Mouse (Mus musculus) midbrain, embryonic 14.5 days (tissue): ENCODE results near the gene Mier2. TPM values are rescaled to one million over a fixed set of nuclear protein-coding genes. Genes with fewer than 3 reads are reported as not detected.

ENCODE experiments used
- ATAC-seq: fragments of 200-750 bp; cut with Nextera tagmentation; 2 replicates; pipeline ENCODE4 v1.8.0; 2017; ENCODE audit warnings: moderate number of reproducible peaks, moderate library complexity; ENCODE audit not compliant: low FRiP score, low TSS enrichment
- DNase-seq: peaks from one replicate; pipeline ENCODE4 v3.0.0-alpha.2; 2015
- H3K27ac ChIP-seq: fragments of 300-500 bp; sonication (generic); replicated peaks from 2 replicates; pipeline ENCODE4 v1.5.1; 2014; ENCODE audit warnings: mild to moderate bottlenecking, low read depth, low read length, moderate library complexity
- H3K27me3 ChIP-seq: fragments of 300-500 bp; sonication (generic); 2 replicates; pipeline ENCODE4 v1.6.1; 2014; ENCODE audit warnings: low read length, control low read depth, mixed read lengths; ENCODE audit not compliant: control insufficient read depth, insufficient read depth
- H3K36me3 ChIP-seq: fragments of 300-500 bp; sonication (generic); 2 replicates; pipeline ENCODE4 v1.6.1; 2014; ENCODE audit warnings: low read length, control low read depth; ENCODE audit not compliant: control insufficient read depth, insufficient read depth
- H3K4me1 ChIP-seq: fragments of 300-500 bp; sonication (generic); 2 replicates; pipeline ENCODE4 v1.6.1; 2014; ENCODE audit warnings: mild to moderate bottlenecking, antibody characterized with exemption, low read length, control low read depth; ENCODE audit not compliant: control insufficient read depth, insufficient read depth
- H3K4me2 ChIP-seq: fragments of 300-500 bp; sonication (generic); 2 replicates; pipeline ENCODE4 v1.6.1; 2014; ENCODE audit warnings: mild to moderate bottlenecking, low read length, moderate library complexity
- H3K4me3 ChIP-seq: fragments of 300-500 bp; sonication (generic); replicated peaks from 2 replicates; pipeline ENCODE4 v1.5.1; 2014; ENCODE audit warnings: low read depth, low read length
- H3K9ac ChIP-seq: fragments of 300-500 bp; sonication (generic); replicated peaks from 2 replicates; pipeline ENCODE4 v1.6.1; 2014; ENCODE audit warnings: mild to moderate bottlenecking, low read length, moderate library complexity
- H3K9me3 ChIP-seq: fragments of 300-500 bp; sonication (generic); 2 replicates; pipeline ENCODE4 v1.6.1; 2016; ENCODE audit warnings: low read length, control low read depth, mixed read lengths; ENCODE audit not compliant: control insufficient read depth
- WGBS: fragments of 180-500 bp; shearing (Covaris S2); extraction: QIAGEN DNeasy Blood & Tissue Kit; methylation state at CpG from one replicate; pipeline ENCODE4 v1.1.7; 2014; 5-methylcytosine and 5-hydroxymethylcytosine counted together
- polyA plus RNA-seq: library from polyadenylated mRNA; unstranded; fragments of >200 nt; fragmentation: Nextera tagmentation; extraction: Ambion mirVana; gene quantifications from 2 replicates; pipeline ENCODE4 v1.2.1, GENCODE M21; 2014

Gene Mier2
- polyA plus RNA-seq, 1 experiment from 2014 or later, result 48.8 TPM

- peaks cover 66% of the 10 kb centered on the region for H3K36me3 ChIP-seq
- peaks cover 11% of the 10 kb centered on the region for H3K4me1 ChIP-seq
Observed at GRCm38 (mm10) chr10:79548971-79549723, 5.9 kb downstream of the Mier2 start.

GRCm38 (mm10) chr10:79548546-79548945 is 6.5 kb downstream of the Mier2 start:
- peaks cover 72% of the 10 kb centered on the region for H3K36me3 ChIP-seq
- no peaks in the 10 kb centered on the region for H3K9me3 ChIP-seq
- WGBS, result 97% methylated on average over 5 of the region's 5 CpGs
- H3K4me2 ChIP-seq, result no peak overlapping the region
- ATAC-seq, result no peak
- no peak overlapping the region for H3K4me3 ChIP-seq
- H3K27ac ChIP-seq, result no peak overlapping the region
- H3K4me1 ChIP-seq, result peaks cover 5% of the 10 kb centered on the region
- H3K9ac ChIP-seq, result no peak overlapping the region
- DNase-seq, result no peak
- no peaks in the 10 kb centered on the region for H3K27me3 ChIP-seq

More at GRCm38 (mm10) chr10:79548971-79549723, 5.9 kb downstream of the Mier2 start:
- Histone ChIP-seq H3K4me2 (no peak overlapping the region), H3K4me3 (no peak overlapping the region), H3K27ac (no peak overlapping the region), H3K9me3 (no peaks in the 10 kb centered on the region), H3K27me3 (no peaks in the 10 kb centered on the region), H3K9ac (no peak overlapping the region)
- WGBS, result 97% methylated on average over 18 of the region's 18 CpGs
- DNase-seq, result no peak
- no peak for ATAC-seq

GRCm38 (mm10) chr10:79547148-79547675 is 7.8 kb downstream of the Mier2 start:
- Histone ChIP-seq H3K27ac (no peak overlapping the region), H3K4me1 (no peaks in the 10 kb centered on the region), H3K36me3 (peaks cover 85% of the 10 kb centered on the region), H3K4me3 (no peak overlapping the region), H3K27me3 (no peaks in the 10 kb centered on the region), H3K9ac (no peak overlapping the region), H3K9me3 (no peaks in the 10 kb centered on the region), H3K4me2 (no peak overlapping the region)
- ATAC-seq (no peak), DNase-seq (no peak)
- whole genome bisulfite sequencing, result 85% methylated on average over 5 of the region's 5 CpGs

GRCm38 (mm10) chr10:79546483-79546882 is 8.5 kb downstream of the Mier2 start:
- H3K36me3 ChIP-seq, result peaks cover 93% of the 10 kb centered on the region
- no peak overlapping the region for H3K4me3 ChIP-seq
- H3K9ac ChIP-seq, result no peak overlapping the region
- no peak for DNase-seq
- no peak overlapping the region for H3K4me2 ChIP-seq
- H3K4me1 ChIP-seq, result no peaks in the 10 kb centered on the region
- H3K27me3 ChIP-seq, result no peaks in the 10 kb centered on the region
- H3K27ac ChIP-seq, result no peak overlapping the region
- ATAC-seq, result no peak
- H3K9me3 ChIP-seq, result no peaks in the 10 kb centered on the region
- WGBS, result 93% methylated on average over 11 of the region's 11 CpGs

GRCm38 (mm10) chr10:79545891-79546290 is 9.1 kb downstream of the Mier2 start:
- Histone ChIP-seq H3K9me3 (no peaks in the 10 kb centered on the region), H3K36me3 (peaks cover 98% of the 10 kb centered on the region), H3K27me3 (no peaks in the 10 kb centered on the region), H3K4me1 (no peaks in the 10 kb centered on the region), H3K4me2 (no peak overlapping the region), H3K9ac (no peak overlapping the region), H3K27ac (no peak overlapping the region), H3K4me3 (no peak overlapping the region)
- WGBS, result 92% methylated on average over 12 of the region's 12 CpGs
- DNase-seq (no peak), ATAC-seq (no peak)

GRCm38 (mm10) chr10:79544631-79545030 is 10.4 kb downstream of the Mier2 start:
- DNase-seq (no peak), ATAC-seq (no peak)
- H3K36me3 ChIP-seq, result peaks cover 100% of the 10 kb centered on the region
- no peak overlapping the region for H3K4me2 ChIP-seq
- H3K27me3 ChIP-seq, result no peaks in the 10 kb centered on the region
- H3K9ac ChIP-seq, result no peak overlapping the region
- no peaks in the 10 kb centered on the region for H3K9me3 ChIP-seq
- H3K27ac ChIP-seq, result no peak overlapping the region
- H3K4me1 ChIP-seq, result no peaks in the 10 kb centered on the region
- WGBS, result 96% methylated on average over 5 of the region's 5 CpGs
- H3K4me3 ChIP-seq, result no peak overlapping the region

- Histone ChIP-seq H3K27ac (no peak overlapping the region), H3K36me3 (peaks cover 100% of the 10 kb centered on the region), H3K4me3 (no peak overlapping the region), H3K27me3 (no peaks in the 10 kb centered on the region), H3K9me3 (no peaks in the 10 kb centered on the region), H3K4me2 (no peak overlapping the region), H3K4me1 (no peaks in the 10 kb centered on the region), H3K9ac (no peak overlapping the region)
- DNase-seq (no peak), ATAC-seq (no peak)
- 88% methylated on average over 9 of the region's 9 CpGs for WGBS
Observed at GRCm38 (mm10) chr10:79543884-79544597, 11.0 kb downstream of the Mier2 start.

GRCm38 (mm10) chr10:79542171-79542570 is 12.8 kb downstream of the Mier2 start:
- H3K4me1 ChIP-seq, result no peaks in the 10 kb centered on the region
- H3K27me3 ChIP-seq, result no peaks in the 10 kb centered on the region
- H3K9ac ChIP-seq, result no peak overlapping the region
- no peak overlapping the region for H3K4me3 ChIP-seq
- H3K9me3 ChIP-seq, result no peaks in the 10 kb centered on the region
- no peak overlapping the region for H3K4me2 ChIP-seq
- DNase-seq, result no peak
- no peak for ATAC-seq
- peaks cover 91% of the 10 kb centered on the region for H3K36me3 ChIP-seq
- WGBS, result 95% methylated on average over 11 of the region's 11 CpGs
- no peak overlapping the region for H3K27ac ChIP-seq
